13 mouse cellular contexts compared by ENCODE assay signal in the genomic region with DNA sequence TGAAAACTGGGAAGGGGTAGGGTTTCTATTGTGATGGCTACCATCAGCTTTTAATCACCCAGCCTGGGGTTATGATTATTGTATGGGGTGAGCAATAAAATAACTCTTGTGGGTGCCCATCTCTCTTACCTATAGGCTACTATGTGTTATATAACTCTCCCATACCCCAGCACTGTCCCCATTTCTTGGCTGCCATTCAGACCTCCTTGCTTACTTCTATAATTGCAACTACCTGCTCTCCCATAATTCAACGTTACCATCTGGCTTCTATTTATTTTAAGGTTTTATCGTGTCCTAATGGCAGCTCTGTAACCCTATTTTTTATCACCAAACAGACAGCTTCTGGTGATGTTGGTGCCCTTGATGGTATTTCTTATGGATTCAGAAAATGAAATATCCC.
"Had no signal": no experiment of that assay in that cellular context is flagged by ENCODE, and none has a peak within 500 bp of the region (broad histone marks: within the 10 kb centered on the region; RNA-seq: fewer than 3 reads in every experiment).

No protein-coding gene starts in this region.

- DNase-seq: gastrocnemius, adult 2 months; gastrocnemius, postnatal 10 days; gastrocnemius, postnatal 25 days; heart, adult 18-20 months; heart, postnatal 10 days; heart, postnatal 4 days; kidney, adult 18-20 months; kidney, adult 8-10 months; kidney, postnatal 10 days; kidney, postnatal 25 days; kidney, postnatal 4 days; liver; liver, embryonic 13.5 days had no signal
